In genomic region chr5:73171203-73171602, GRCm38 (mm10) we compare ENCODE assay signal across 16 mouse cellular contexts.
DNase-seq lines count a peak whose midpoint lies in the region; ATAC-seq and TF ChIP-seq lines count a peak whose summit lies in the region.
"Had no signal": no experiment of that assay in that cellular context is flagged by ENCODE, and none has a peak within 500 bp of the region (broad histone marks: within the 10 kb centered on the region; RNA-seq: fewer than 3 reads in every experiment).

No protein-coding gene starts in this region.

- no peak overlapping the region for H3K4me3 ChIP-seq in hindbrain, embryonic 12.5 days
- H3K4me3 ChIP-seq in hindbrain, embryonic 16.5 days (ENCODE audit: low read length): no peak overlapping the region
- H3K4me3 ChIP-seq in neural tube, embryonic 13.5 days: no peak overlapping the region
- no peak overlapping the region for H3K4me3 ChIP-seq in neural tube, embryonic 15.5 days (replicated peaks)
- no peak overlapping the region for H3K4me3 ChIP-seq in kidney, adult 2 months (ENCODE audit: insufficient read depth, low read depth, low read length)
- H3K4me3 ChIP-seq: gastrocnemius, adult 2 months; heart, adult 2 months; layer of hippocampus, adult 2 months; left cerebral cortex, adult 2 months; lung, embryonic 15.5 days had no signal

- 36% methylated on average over 1 of the region's 1 CpGs for WGBS in hindbrain, embryonic 12.5 days
- 26% methylated on average over 1 of the region's 1 CpGs for WGBS in hindbrain, embryonic 16.5 days
- 29% methylated on average over 1 of the region's 1 CpGs for WGBS in neural tube, embryonic 13.5 days
- WGBS in neural tube, embryonic 15.5 days: 27% methylated on average over 1 of the region's 1 CpGs
- WGBS in kidney, adult 2 months: 18% methylated on average over 1 of the region's 1 CpGs

- peak; percentile 68 for DNase-seq in kidney, adult 2 months
- no peak for DNase-seq in testis, postnatal 14 days (ENCODE audit: low spot score)
- DNase-seq: adrenal gland, adult 8-10 months; cerebellum, adult 9-10 months; gastrocnemius, adult 2 months; heart, adult 2 months; right cerebral cortex, postnatal 14 days had no signal

- peaks cover 31% of the 10 kb centered on the region for H3K4me1 ChIP-seq in hindbrain, embryonic 12.5 days
- peaks cover 17% of the 10 kb centered on the region for H3K4me1 ChIP-seq in hindbrain, embryonic 16.5 days (ENCODE audit: control insufficient read depth, insufficient read depth, low read depth, low read length)
- H3K4me1 ChIP-seq in neural tube, embryonic 13.5 days (replicated peaks): peaks cover 60% of the 10 kb centered on the region
- H3K4me1 ChIP-seq in neural tube, embryonic 15.5 days: peaks cover 30% of the 10 kb centered on the region
- peaks cover 21% of the 10 kb centered on the region for H3K4me1 ChIP-seq in kidney, adult 2 months (ENCODE audit: control insufficient read depth, insufficient read depth, low read length)

- H3K9ac ChIP-seq in hindbrain, embryonic 12.5 days: no peak overlapping the region
- H3K9ac ChIP-seq in hindbrain, embryonic 16.5 days (ENCODE audit: low read depth, low read length): no peak overlapping the region
- no peak overlapping the region for H3K9ac ChIP-seq in neural tube, embryonic 13.5 days
- no peak overlapping the region for H3K9ac ChIP-seq in neural tube, embryonic 15.5 days (replicated peaks)
- H3K9ac ChIP-seq: lung, embryonic 15.5 days had no signal

- no peaks in the 10 kb centered on the region for H3K36me3 ChIP-seq in hindbrain, embryonic 12.5 days
- no peaks in the 10 kb centered on the region for H3K36me3 ChIP-seq in hindbrain, embryonic 16.5 days (ENCODE audit: control insufficient read depth, insufficient read depth, low read length)
- H3K36me3 ChIP-seq in neural tube, embryonic 13.5 days: no peaks in the 10 kb centered on the region
- no peaks in the 10 kb centered on the region for H3K36me3 ChIP-seq in neural tube, embryonic 15.5 days
- H3K36me3 ChIP-seq in kidney, adult 2 months (ENCODE audit: control insufficient read depth, insufficient read depth, low read length): no peaks in the 10 kb centered on the region
- H3K36me3 ChIP-seq: lung, embryonic 15.5 days had no signal

- no peak for TF ChIP-seq POLR2A in kidney, adult 2 months (IDR thresholded peaks at IDR 0.05; ENCODE audit: low read depth, low read length)

- no peaks in the 10 kb centered on the region for H3K9me3 ChIP-seq in hindbrain, embryonic 12.5 days (replicated peaks)
- no peaks in the 10 kb centered on the region for H3K9me3 ChIP-seq in hindbrain, embryonic 16.5 days (ENCODE audit: control insufficient read depth, low read length)
- no peaks in the 10 kb centered on the region for H3K9me3 ChIP-seq in neural tube, embryonic 13.5 days
- no peaks in the 10 kb centered on the region for H3K9me3 ChIP-seq in neural tube, embryonic 15.5 days (replicated peaks)
- H3K9me3 ChIP-seq: lung, embryonic 15.5 days had no signal

- TF ChIP-seq CTCF in kidney, adult 2 months (conservative IDR thresholded peaks at IDR 0.05; ENCODE audit: insufficient read depth, insufficient read length, low read depth, low read length): no peak

- 0 out of 2 replicates have a peak, but pooled peaks have one; percentile 56 for ATAC-seq in hindbrain, embryonic 12.5 days (ENCODE audit: low FRiP score)
- ATAC-seq in hindbrain, embryonic 16.5 days: no peak
- ATAC-seq in neural tube, embryonic 13.5 days (ENCODE audit: low read depth): peak; percentile 49
- no peak; the same call in 1 of the 2 replicates for ATAC-seq in neural tube, embryonic 15.5 days (ENCODE audit: low FRiP score)
- no peak for ATAC-seq in megakaryocyte progenitor cell, adult 5-6 weeks (replicated peaks; ENCODE audit: poor library complexity)
- ATAC-seq: inflammation-experienced regulatory T-cells, adult 6 months had no signal

- H3K27ac ChIP-seq in hindbrain, embryonic 12.5 days: no peak overlapping the region
- no peak overlapping the region for H3K27ac ChIP-seq in hindbrain, embryonic 16.5 days (ENCODE audit: low read depth, low read length)
- peak overlapping the region; percentile 39 for H3K27ac ChIP-seq in neural tube, embryonic 13.5 days (replicated peaks)
- no peak overlapping the region for H3K27ac ChIP-seq in neural tube, embryonic 15.5 days (replicated peaks)
- H3K27ac ChIP-seq in kidney, adult 2 months (ENCODE audit: insufficient read depth, low read depth, low read length): no peak overlapping the region
- H3K27ac ChIP-seq: gastrocnemius, adult 2 months; heart, adult 2 months; layer of hippocampus, adult 2 months; left cerebral cortex, adult 2 months; lung, embryonic 15.5 days had no signal

- H3K4me2 ChIP-seq in hindbrain, embryonic 12.5 days (replicated peaks): no peak overlapping the region
- H3K4me2 ChIP-seq in hindbrain, embryonic 16.5 days (ENCODE audit: low read length): no peak overlapping the region
- H3K4me2 ChIP-seq in neural tube, embryonic 13.5 days: no peak overlapping the region
- H3K4me2 ChIP-seq in neural tube, embryonic 15.5 days: no peak overlapping the region
- H3K4me2 ChIP-seq: lung, embryonic 15.5 days had no signal

- no peaks in the 10 kb centered on the region for H3K27me3 ChIP-seq in hindbrain, embryonic 12.5 days
- no peaks in the 10 kb centered on the region for H3K27me3 ChIP-seq in hindbrain, embryonic 16.5 days (replicated peaks; ENCODE audit: control insufficient read depth, insufficient read depth, low read length)
- H3K27me3 ChIP-seq in neural tube, embryonic 13.5 days: no peaks in the 10 kb centered on the region
- H3K27me3 ChIP-seq in neural tube, embryonic 15.5 days (replicated peaks): no peaks in the 10 kb centered on the region
- no peaks in the 10 kb centered on the region for H3K27me3 ChIP-seq in kidney, adult 2 months (replicated peaks; ENCODE audit: control insufficient read depth, insufficient read depth, low read length)
- H3K27me3 ChIP-seq: lung, embryonic 15.5 days had no signal

Comparison
In these comparisons a context has a peak if more than half of its experiments do, and no peak if none do; other contexts are left out.
1. ATAC-seq: peak in hindbrain, embryonic 12.5 days (single experiment) and neural tube, embryonic 13.5 days (single experiment); none in hindbrain, embryonic 16.5 days (single experiment), neural tube, embryonic 15.5 days (single experiment) and megakaryocyte progenitor cell, adult 5-6 weeks (single experiment).